Mouse (Mus musculus): ENCODE measurements around the gene Ech1.

Gene Ech1

GRCm38 (mm10) chr7:28817957-28818356 is 7.1 kb upstream of the Ech1 start:
- in situ Hi-C loops (cut with MboI, MseI), result loop anchor here in 1 of 2 experiments (25.0 kb wide), 1 partner anchor 1594 kb away; the partner anchor contains the start of genes Hcst, Nfkbid and Tyrobp

DNA sequence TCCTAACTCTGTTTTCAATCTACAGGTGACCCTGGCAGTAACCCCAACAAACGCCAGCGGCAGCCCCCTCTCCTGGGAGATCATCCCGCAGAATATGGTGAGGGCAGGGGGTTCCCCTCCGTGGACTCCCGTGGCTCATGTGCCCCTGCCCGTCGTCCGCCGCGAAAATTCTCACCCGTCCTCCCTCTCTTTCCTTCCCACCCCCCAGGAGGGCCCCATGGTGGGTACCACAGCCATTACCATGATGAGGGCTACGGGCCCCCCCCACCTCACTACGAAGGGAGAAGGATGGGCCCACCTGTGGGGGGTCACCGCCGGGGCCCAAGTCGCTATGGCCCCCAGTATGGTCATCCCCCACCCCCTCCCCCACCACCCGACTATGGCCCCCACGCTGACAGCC is 6.6 kb upstream of the Ech1 start:
- in situ Hi-C loops (cut with MboI, MseI), result loop anchor here in 1 of 2 experiments (25.0 kb wide), 1 partner anchor 1594 kb away; the partner anchor contains the start of genes Hcst, Nfkbid and Tyrobp

GRCm38 (mm10) chr7:28818861-28819452 is 6.1 kb upstream of the Ech1 start:
- in situ Hi-C loops (cut with MboI, MseI), result loop anchor here in 1 of 2 experiments (25.0 kb wide), 1 partner anchor 1593 kb away; the partner anchor contains the start of genes Hcst, Nfkbid and Tyrobp

GRCm38 (mm10) chr7:28819571-28819970 is 5.4 kb upstream of the Ech1 start:
- in situ Hi-C loops (cut with MboI, MseI), result loop anchor here in 1 of 2 experiments (25.0 kb wide), 1 partner anchor 1593 kb away; the partner anchor contains the start of genes Hcst, Nfkbid and Tyrobp

DNA sequence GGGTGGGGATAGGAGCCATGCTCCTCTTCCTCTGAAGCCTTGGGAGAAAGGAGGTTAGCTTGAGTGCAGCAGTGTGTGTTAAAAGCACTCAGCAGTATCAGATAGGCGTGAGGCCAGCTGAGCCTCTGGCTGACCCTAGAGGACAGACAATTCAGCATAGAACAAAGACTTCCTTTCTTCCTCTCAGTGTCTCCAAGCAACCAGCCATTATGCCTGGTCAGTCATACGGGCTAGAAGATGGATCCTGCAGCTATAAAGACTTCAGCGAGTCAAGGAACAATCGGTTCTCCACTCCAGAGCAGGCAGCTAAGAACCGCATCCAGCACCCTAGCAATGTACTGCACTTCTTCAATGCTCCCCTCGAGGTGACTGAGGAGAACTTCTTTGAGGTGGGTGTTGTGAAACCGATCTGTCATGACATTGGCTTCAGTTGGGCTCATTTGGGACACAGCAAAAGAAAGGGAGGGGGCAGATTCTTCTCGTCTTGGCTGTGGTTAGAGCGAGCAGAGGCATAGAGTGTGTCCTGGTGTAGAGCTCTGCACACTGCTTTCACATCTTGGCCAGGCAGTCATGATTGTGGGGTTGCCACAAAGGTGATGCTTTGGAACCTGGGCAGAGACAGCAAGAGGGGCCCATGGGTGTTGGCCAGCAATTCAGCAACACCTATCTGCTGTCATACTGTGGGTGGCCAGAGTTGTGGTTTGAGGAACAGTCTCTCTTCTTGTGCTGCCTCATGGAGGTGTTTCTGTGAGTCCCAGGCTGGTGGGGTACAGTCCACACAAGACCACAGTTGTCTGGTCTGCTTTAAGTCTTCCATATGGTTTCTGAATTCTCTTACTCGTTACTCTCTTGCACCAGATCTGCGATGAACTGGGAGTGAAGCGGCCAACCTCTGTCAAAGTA is 4.4 kb upstream of the Ech1 start:
- in situ Hi-C loops (cut with MboI, MseI), result loop anchor here in 1 of 2 experiments (25.0 kb wide), 1 partner anchor 1592 kb away; the partner anchor contains the start of genes Hcst, Nfkbid and Tyrobp

- in situ Hi-C loops (cut with MboI, MseI), result loop anchor here in 1 of 2 experiments (25.0 kb wide), 1 partner anchor 1591 kb away; the partner anchor contains the start of genes Hcst, Nfkbid and Tyrobp
Observed at GRCm38 (mm10) chr7:28821261-28821831, 3.7 kb upstream of the Ech1 start.

DNA sequence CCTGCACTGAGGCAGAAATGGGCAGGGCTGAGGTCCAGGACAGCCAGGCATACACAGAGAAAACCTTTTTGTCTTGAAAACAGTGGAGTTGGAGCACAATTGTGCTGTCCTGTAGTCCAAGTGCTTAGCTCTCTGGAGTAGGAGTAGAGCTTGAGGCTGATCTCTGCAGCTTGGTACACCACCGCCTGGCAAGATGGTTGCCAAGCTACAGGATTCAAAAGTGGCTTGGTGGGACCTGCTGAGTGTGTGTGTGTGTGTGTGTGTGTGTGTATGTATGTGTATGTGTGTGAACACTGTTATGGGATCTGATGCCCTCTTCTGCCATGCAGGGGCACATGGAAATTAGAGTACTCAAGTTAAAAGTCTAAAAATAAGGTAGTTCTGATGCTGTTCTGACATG is 2.5 kb upstream of the Ech1 start:
- in situ Hi-C loops (cut with MboI, MseI), result loop anchor here in 1 of 2 experiments (25.0 kb wide), 1 partner anchor 1590 kb away; the partner anchor contains the start of genes Hcst, Nfkbid and Tyrobp

DNA sequence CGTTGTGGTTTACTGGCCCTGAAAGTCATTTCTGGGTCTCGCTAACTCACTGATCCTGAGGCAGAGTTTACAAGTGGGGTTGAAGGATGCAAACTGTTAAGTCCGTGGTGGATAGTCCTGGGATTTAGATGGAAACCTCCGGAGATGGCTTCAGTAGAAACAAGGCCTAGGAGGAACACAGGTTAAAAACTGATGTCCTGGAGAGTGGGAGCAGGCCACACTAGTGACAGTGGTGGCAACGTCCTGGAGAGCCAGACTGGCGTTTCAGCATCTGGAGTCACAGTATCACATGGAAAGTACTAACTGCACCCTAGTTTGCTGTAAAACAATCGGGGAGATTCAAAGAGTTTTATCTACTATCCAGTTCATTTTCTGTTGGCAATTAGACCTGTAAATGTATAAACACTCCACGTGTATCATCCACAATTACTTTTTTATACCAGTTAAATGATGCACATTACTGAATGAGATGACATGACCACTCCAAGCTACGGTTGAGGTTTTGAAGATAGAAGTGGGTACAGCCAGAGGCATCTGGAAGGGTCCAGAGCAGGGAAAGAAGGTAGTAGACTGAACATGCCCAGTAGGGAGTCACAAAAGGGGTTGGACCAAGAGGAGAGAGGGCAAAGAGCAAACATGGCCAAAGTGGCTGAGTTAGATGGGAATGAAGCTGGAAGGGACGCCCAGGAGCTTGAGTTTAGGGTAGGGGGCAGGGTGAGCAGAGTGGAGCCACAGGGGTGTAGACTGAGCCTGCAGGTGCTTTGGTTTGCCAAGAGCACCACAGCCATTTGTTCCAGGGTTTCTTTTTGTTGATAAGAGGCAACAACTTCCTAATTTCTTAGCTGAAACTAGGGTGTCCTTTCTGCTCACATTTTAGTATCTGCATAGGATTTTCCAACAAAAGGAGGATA is 1.8 kb upstream of the Ech1 start:
- in situ Hi-C loops (cut with MboI, MseI), result loop anchor here in 1 of 2 experiments (25.0 kb wide), 1 partner anchor 1589 kb away; the partner anchor contains the start of genes Hcst, Nfkbid and Tyrobp

- in situ Hi-C loops (cut with MboI, MseI), result loop anchor here in 1 of 2 experiments (25.0 kb wide), 1 partner anchor 1588 kb away; the partner anchor contains the start of genes Hcst, Nfkbid and Tyrobp
Observed at GRCm38 (mm10) chr7:28823932-28824331, 1.1 kb upstream of the Ech1 start.

- in situ Hi-C loops (cut with MboI, MseI), result no loop called here
Observed at GRCm38 (mm10) chr7:28825686-28826401, 827 bp downstream of the Ech1 start.

- in situ Hi-C loops (cut with MboI, MseI), result no loop called here
Observed at GRCm38 (mm10) chr7:28826402-28826772, 1.4 kb downstream of the Ech1 start.

- in situ Hi-C loops (cut with MboI, MseI), result no loop called here
Observed at GRCm38 (mm10) chr7:28827338-28827737, 2.3 kb downstream of the Ech1 start.

DNA sequence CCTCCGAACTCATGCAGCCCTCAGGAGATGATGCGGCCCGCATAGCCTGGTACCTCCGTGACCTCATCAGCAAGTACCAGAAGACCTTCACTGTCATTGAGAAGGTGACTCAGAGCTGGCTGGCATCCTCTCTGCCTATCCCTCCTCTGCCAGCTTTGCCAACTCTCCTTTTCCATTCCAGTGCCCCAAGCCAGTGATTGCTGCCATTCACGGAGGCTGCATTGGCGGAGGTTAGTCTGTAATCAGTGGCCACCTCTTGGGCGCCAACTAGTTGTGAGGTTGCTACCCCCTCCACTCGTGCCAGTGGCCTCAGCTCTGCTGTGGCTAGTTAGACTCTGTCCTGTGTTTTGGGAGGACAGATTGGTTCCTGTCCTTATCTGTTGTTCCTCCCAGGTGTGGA is 4.8 kb downstream of the Ech1 start:
- in situ Hi-C loops (cut with MboI, MseI), result loop anchor here in 1 of 2 experiments (5.0 kb wide), 1 partner anchor 37 kb away; no protein-coding TSS in a partner anchor

- in situ Hi-C loops (cut with MboI, MseI), result loop anchor here in 1 of 2 experiments (5.0 kb wide), 1 partner anchor 36 kb away; no protein-coding TSS in a partner anchor
Observed at GRCm38 (mm10) chr7:28830981-28831380, 6.0 kb downstream of the Ech1 start.

GRCm38 (mm10) chr7:28831411-28832125 is 6.6 kb downstream of the Ech1 start:
- in situ Hi-C loops (cut with MboI, MseI), result loop anchor here in 1 of 2 experiments (5.0 kb wide), 1 partner anchor 36 kb away; no protein-coding TSS in a partner anchor

GRCm38 (mm10) chr7:28832137-28832536 is 7.1 kb downstream of the Ech1 start:
- in situ Hi-C loops (cut with MboI, MseI), result loop anchor here in 1 of 2 experiments (5.0 kb wide), 1 partner anchor 35 kb away; no protein-coding TSS in a partner anchor

- in situ Hi-C loops (cut with MboI, MseI), result loop anchor here in 1 of 2 experiments (5.0 kb wide), 1 partner anchor 33 kb away; no protein-coding TSS in a partner anchor
Observed at GRCm38 (mm10) chr7:28833723-28834347, 8.8 kb downstream of the Ech1 start, which contains the start of gene Lgals4. TSS of gene Lgals4 (plus strand) at chr7:28833854.

DNA sequence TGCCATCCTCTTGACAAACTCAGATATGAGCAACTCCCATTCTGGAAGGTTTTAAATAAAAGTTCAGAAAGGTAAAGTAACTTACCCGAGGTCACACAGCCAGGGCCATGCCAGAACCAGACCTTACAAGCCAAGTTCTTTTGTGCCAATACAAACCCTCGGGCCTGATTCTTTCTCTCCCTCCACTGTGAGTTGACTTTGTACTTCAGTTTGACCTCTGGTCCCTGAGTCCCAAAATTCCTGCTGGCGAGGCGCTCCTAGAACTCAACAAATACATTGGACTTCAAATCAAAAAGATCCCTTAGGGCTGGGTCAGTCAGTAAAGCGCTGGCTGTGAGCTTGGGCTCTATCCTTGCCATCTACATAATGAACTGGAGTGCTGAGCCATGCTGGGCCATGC is 11.9 kb downstream of the Ech1 start:
- in situ Hi-C loops (cut with MboI, MseI), result no loop called here

All from T-helper 17 cell (primary cell).